Mouse (Mus musculus) CH12.LX (cell line): ENCODE measurements around the gene Mitf. TPM values are rescaled to one million over a fixed set of nuclear protein-coding genes. Genes with fewer than 3 reads are reported as not detected.

Experiments
- DNase-seq: peaks from one replicate; pipeline ENCODE4 v3.0.0-alpha.2; 2013; ENCODE audit errors: extremely low read depth
- H3K27ac ChIP-seq: 2 replicates; pipeline ENCODE4 v1.5.1; 2012; ENCODE audit warnings: low read depth, mild to moderate bottlenecking, control low read depth, moderate library complexity; ENCODE audit not compliant: insufficient read depth
- H3K27me3 ChIP-seq: replicated peaks from 2 replicates; pipeline ENCODE3; 2012; ENCODE audit warnings: inconsistent platforms
- H3K36me3 ChIP-seq, 2 experiments: replicated peaks in 1 of 2; 2 replicates each; pipeline versions ENCODE3 to v1.6.1; 2012; ENCODE audit warnings: inconsistent platforms in 1 of 2, low read length in 1 of 2, mild to moderate bottlenecking in 1 of 2, mixed read lengths in 1 of 2, moderate library complexity in 1 of 2; ENCODE audit not compliant: control insufficient read depth in 1 of 2, insufficient read depth in 1 of 2
- H3K4me1 ChIP-seq, 2 experiments: 2 replicates each; pipeline ENCODE4 v1.6.1; 2012; ENCODE audit warnings: inconsistent platforms in 1 of 2, moderate library complexity in 1 of 2; ENCODE audit not compliant: insufficient read depth in 2 of 2, control insufficient read depth in 1 of 2
- H3K4me2 ChIP-seq: 2 replicates; pipeline ENCODE4 v1.6.1; 2012; ENCODE audit warnings: low read depth, mild to moderate bottlenecking, control low read depth; ENCODE audit not compliant: poor library complexity, insufficient read depth, severe bottlenecking
- H3K4me3 ChIP-seq, 3 experiments: fragments of 150-350 bp in 1 of 3; sonication (generic) in 1 of 3; replicated peaks in 1 of 3; 2 replicates each; pipeline versions ENCODE3 to v1.5.1; 2011 to 2012; ENCODE audit warnings: low read depth in 2 of 3, low read length in 2 of 3, mild to moderate bottlenecking in 2 of 3, moderate library complexity in 2 of 3, control low read depth in 1 of 3, improper control_type of control experiment in 1 of 3, inconsistent platforms in 1 of 3, mixed read lengths in 1 of 3; ENCODE audit not compliant: poor library complexity in 1 of 3
- H3K79me2 ChIP-seq: replicated peaks from 2 replicates; pipeline ENCODE4 v1.6.1; 2012; ENCODE audit warnings: mild to moderate bottlenecking, moderate library complexity; ENCODE audit not compliant: control insufficient read depth, poor library complexity, insufficient read depth, severe bottlenecking; ENCODE audit errors: extremely low read depth
- H3K9ac ChIP-seq: 2 replicates; pipeline ENCODE4 v1.6.1; 2012; ENCODE audit warnings: low read depth, mild to moderate bottlenecking, control low read depth, moderate library complexity; ENCODE audit not compliant: insufficient read depth
- H3K9me3 ChIP-seq: replicated peaks from 2 replicates; pipeline ENCODE3; 2012; ENCODE audit warnings: low read length, inconsistent platforms, mixed read lengths
- BHLHE40 ChIP-seq: IDR thresholded peaks from 2 replicates; pipeline ENCODE4 v1.6.1; 2011; ENCODE audit warnings: mild to moderate bottlenecking, low read depth, low read length, improper control_type of control experiment
- CHD1 ChIP-seq: IDR thresholded peaks from 2 replicates; pipeline ENCODE4 v1.6.1; 2012; ENCODE audit warnings: low read depth, low read length, improper control_type of control experiment, inconsistent platforms
- CHD2 ChIP-seq: IDR thresholded peaks from 2 replicates; pipeline ENCODE4 v1.6.1; 2011; ENCODE audit warnings: low read length, improper control_type of control experiment
- CTCF ChIP-seq, 2 experiments: IDR thresholded peaks in 1 of 2; conservative IDR thresholded peaks in 1 of 2; 2 replicates each; pipeline ENCODE4 v1.5.1; 2011 to 2012; ENCODE audit warnings: low read depth in 2 of 2, low read length in 2 of 2, improper control_type of control experiment in 1 of 2, inconsistent platforms in 1 of 2, mild to moderate bottlenecking in 1 of 2, moderate library complexity in 1 of 2
- EP300 ChIP-seq: IDR thresholded peaks from 2 replicates; pipeline ENCODE4 v1.6.1; 2011; ENCODE audit warnings: low read length, improper control_type of control experiment
- HCFC1 ChIP-seq: IDR thresholded peaks from 2 replicates; pipeline ENCODE4 v1.6.1; 2012; ENCODE audit warnings: low read depth, mild to moderate bottlenecking, inconsistent platforms, low read length, improper control_type of control experiment
- IRF4 ChIP-seq: IDR thresholded peaks from 2 replicates; pipeline ENCODE4 v1.6.1; 2014; ENCODE audit warnings: low read depth, mild to moderate bottlenecking, inconsistent platforms, low read length, improper control_type of control experiment
- JUND ChIP-seq: conservative IDR thresholded peaks from 2 replicates; pipeline ENCODE4 v1.6.1; 2011; ENCODE audit warnings: low read depth, low read length, improper control_type of control experiment
- MAX ChIP-seq: IDR thresholded peaks from 2 replicates; pipeline ENCODE4 v1.6.1; 2011; ENCODE audit warnings: low read length, improper control_type of control experiment
- MEF2A ChIP-seq: IDR thresholded peaks from 2 replicates; pipeline ENCODE4 v1.6.1; 2014; ENCODE audit warnings: low read depth, mild to moderate bottlenecking, inconsistent platforms, low read length, improper control_type of control experiment, borderline replicate concordance
- MXI1 ChIP-seq: IDR thresholded peaks from 2 replicates; pipeline ENCODE4 v1.6.1; 2011; ENCODE audit warnings: mild to moderate bottlenecking, low read depth, low read length, improper control_type of control experiment
- NELFE ChIP-seq: IDR thresholded peaks from 2 replicates; pipeline ENCODE4 v1.6.1; 2011; ENCODE audit warnings: low read depth, low read length, improper control_type of control experiment
- NRF1 ChIP-seq: IDR thresholded peaks from 2 replicates; pipeline ENCODE4 v1.6.1; 2014; ENCODE audit warnings: low read depth, mild to moderate bottlenecking, inconsistent platforms, low read length, improper control_type of control experiment, moderate library complexity
- POLR2A ChIP-seq: IDR thresholded peaks from 2 replicates; pipeline ENCODE4 v1.6.1; 2011; ENCODE audit warnings: low read depth, mild to moderate bottlenecking, improper control_type of control experiment, low read length
- RAD21 ChIP-seq: IDR thresholded peaks from 2 replicates; pipeline ENCODE4 v1.6.1; 2011; ENCODE audit warnings: low read depth, mild to moderate bottlenecking, low read length, improper control_type of control experiment, moderate library complexity
- RCOR1 ChIP-seq: conservative IDR thresholded peaks from 2 replicates; pipeline ENCODE4 v1.6.1; 2012; ENCODE audit warnings: low read depth, mild to moderate bottlenecking, inconsistent platforms, low read length, improper control_type of control experiment
- SIN3A ChIP-seq: IDR thresholded peaks from 2 replicates; pipeline ENCODE4 v1.6.1; 2012; ENCODE audit warnings: low read length, improper control_type of control experiment, inconsistent platforms
- SMC3 ChIP-seq: IDR thresholded peaks from 2 replicates; pipeline ENCODE4 v1.6.1; 2011; ENCODE audit warnings: low read depth, low read length, improper control_type of control experiment
- TBP ChIP-seq: conservative IDR thresholded peaks from 2 replicates; pipeline ENCODE4 v1.6.1; 2011; ENCODE audit warnings: low read depth, low read length, improper control_type of control experiment
- TCF12 ChIP-seq: IDR thresholded peaks from 2 replicates; pipeline ENCODE4 v1.6.1; 2014; ENCODE audit warnings: low read depth, mild to moderate bottlenecking, inconsistent platforms, low read length, improper control_type of control experiment
- UBTF ChIP-seq: IDR thresholded peaks from 2 replicates; pipeline ENCODE4 v1.6.1; 2012; ENCODE audit warnings: low read depth, mild to moderate bottlenecking, inconsistent platforms, low read length, improper control_type of control experiment, moderate library complexity
- USF1 ChIP-seq: IDR thresholded peaks from 2 replicates; pipeline ENCODE4 v1.6.1; 2014; ENCODE audit warnings: low read depth, mild to moderate bottlenecking, inconsistent platforms, low read length, improper control_type of control experiment
- ZMIZ1 ChIP-seq: IDR thresholded peaks from 2 replicates; pipeline ENCODE4 v1.6.1; 2012; ENCODE audit warnings: low read depth, mild to moderate bottlenecking, inconsistent platforms, low read length, improper control_type of control experiment
- dilution Hi-C: fragments of 300-500 bp; cut with MboI; formaldehyde crosslinking; loops from 2 replicates; pipeline ENCODE4 v1.14.3; 2020; ENCODE audit warnings: low sequenced_read_pairs; ENCODE audit not compliant: extremely low pct_unique_long_range_greater_than_20kb, extremely low pct_ligation_motif_present
- in situ Hi-C: fragments of 300-500 bp; cut with MboI; formaldehyde crosslinking; loops from 3 replicates; pipeline ENCODE4 v1.14.3; 2019; ENCODE audit warnings: low sequenced_read_pairs, low pct_ligation_motif_present, low pct_unique_long_range_greater_than_20kb, mixed read lengths
- polyA plus RNA-seq: library from polyadenylated mRNA; unstranded; fragments of >175 nt; gene quantifications from 2 replicates; pipeline ENCODE4 v1.2.1, GENCODE M21; 2012; ENCODE audit warnings: low read depth; ENCODE audit not compliant: insufficient read length
- total RNA-seq, 2 experiments: library from RNA; depleted of rRNA; stranded (reverse); fragments of 300-350 nt in 1 of 2; fragments of >200 nt in 1 of 2; gene quantifications; 2 replicates each; pipeline ENCODE4 v1.2.3; 2012 to 2014

Gene Mitf
- total and polyA plus RNA-seq, 3 experiments = 3.4 to 4.7 (median 3.6) TPM

GRCm38 (mm10) chr6:97848191-97848857 lies 41.5 kb downstream of the Mitf start:
- H3K36me3 ChIP-seq = peaks cover 0 to 15% of the 10 kb centered on the region in 2 experiments
- H3K9ac ChIP-seq = no peak overlapping the region
- H3K4me2 ChIP-seq = no peak overlapping the region
- dilution Hi-C loops (no loop called here), in situ Hi-C loops (loop anchor here (25.0 kb wide), 1 partner anchor 636 kb away; the partner anchor contains the start of genes Arl6ip5 and Uba3)
- 0 out of 2 replicates have a peak, but pooled peaks cover 2% of the 10 kb centered on the region for H3K79me2 ChIP-seq
- H3K4me3 ChIP-seq = no peak overlapping the region
- H3K27ac ChIP-seq = no peak overlapping the region
- H3K4me1 ChIP-seq = peaks cover 12 to 59% of the 10 kb centered on the region in 2 experiments
- TF ChIP-seq UBTF (no peak), BHLHE40 (no peak), RCOR1 (no peak)
- H3K9me3 ChIP-seq = peaks cover 2% of the 10 kb centered on the region
- no peaks in the 10 kb centered on the region for H3K27me3 ChIP-seq
- DNase-seq = no peak

- H3K4me1 ChIP-seq = peaks cover 12 to 46% of the 10 kb centered on the region in 2 experiments
- peaks cover 2% of the 10 kb centered on the region for H3K9me3 ChIP-seq
- DNase-seq = no peak
- H3K36me3 ChIP-seq = peaks cover 0 to 13% of the 10 kb centered on the region in 2 experiments
- H3K4me3 ChIP-seq = no peak overlapping the region
- in situ Hi-C loops = no loop called here
- no peaks in the 10 kb centered on the region for H3K79me2 ChIP-seq
- dilution Hi-C loops = no loop called here
- no peak overlapping the region for H3K4me2 ChIP-seq
- no peak overlapping the region for H3K27ac ChIP-seq
- no peak overlapping the region for H3K9ac ChIP-seq
- TF ChIP-seq NELFE (no peak), UBTF (no peak), RCOR1 (no peak)
- no peaks in the 10 kb centered on the region for H3K27me3 ChIP-seq
Measured at GRCm38 (mm10) chr6:97854236-97854635, 47.4 kb downstream of the Mitf start.

GRCm38 (mm10) chr6:97855420-97856170 lies 48.7 kb downstream of the Mitf start:
- H3K4me2 ChIP-seq = peak overlapping the region; percentile 85
- DNase-seq = peak; percentile 83
- TF ChIP-seq TBP = no peak
- no peak for TF ChIP-seq NRF1
- TF ChIP-seq RAD21 = no peak; the same call in 1 of the 2 replicates
- no peak for TF ChIP-seq POLR2A
- peak; percentile 64 for TF ChIP-seq EP300
- no peak for TF ChIP-seq USF1
- TF ChIP-seq ZMIZ1 = no peak
- TF ChIP-seq MXI1 = no peak; the same call in 1 of the 2 replicates
- TF ChIP-seq CTCF (conservative IDR thresholded peaks at IDR 0.05 in 1 of 2, IDR thresholded peaks at IDR 0.05 in 1 of 2; ENCODE audit: low read depth in 2 of 2, low read length in 2 of 2) = no peak
- peak; percentile 35 for TF ChIP-seq IRF4
- TF ChIP-seq SIN3A = no peak
- no peak for TF ChIP-seq SMC3
- no peak for TF ChIP-seq CHD2
- TF ChIP-seq JUND = peak; percentile 83
- TF ChIP-seq HCFC1 = no peak
- peak; percentile 33; the same call in 1 of the 2 replicates for TF ChIP-seq MAX
- peak; percentile 55; the same call in 1 of the 2 replicates for TF ChIP-seq TCF12
- peak; percentile 95 for TF ChIP-seq MEF2A
- TF ChIP-seq CHD1 = no peak
- no peak for TF ChIP-seq RCOR1

More at GRCm38 (mm10) chr6:97855420-97856170, 48.7 kb downstream of the Mitf start:
- Histone ChIP-seq H3K27ac (0 out of 2 replicates have a peak overlapping the region, but pooled peaks have one; percentile 6), H3K9ac (0 out of 2 replicates have a peak overlapping the region, but pooled peaks have one; percentile 60), H3K27me3 (no peaks in the 10 kb centered on the region), H3K36me3 (peaks cover 0 to 8% of the 10 kb centered on the region in 2 experiments), H3K4me3 (no peak overlapping the region), H3K4me1 (peaks cover 12 to 46% of the 10 kb centered on the region in 2 experiments), H3K9me3 (no peaks in the 10 kb centered on the region), H3K79me2 (no peaks in the 10 kb centered on the region)
- dilution Hi-C loops = no loop called here
- in situ Hi-C loops = loop anchor here (5.0 kb wide), 2 partner anchors 98 to 147 kb away; no protein-coding TSS in a partner anchor
